Mouse (Mus musculus) megakaryocyte, embryonic 14.5 days (primary cell): ENCODE measurements at regions not wholly inside any gene's neighbourhood (a gene's known extent, or its start where the extent isn't known, plus 50 kb on each side); places are given as distances from the start of the nearest gene placed in this dataset.

ENCODE experiments used
- FLI1 ChIP-seq: IDR thresholded peaks from 2 replicates; pipeline ENCODE4 v1.6.1; 2012; ENCODE audit warnings: low read length, inconsistent platforms, mixed read lengths
- GATA1 ChIP-seq: IDR thresholded peaks from 3 replicates; pipeline ENCODE4 v1.6.1; 2012; ENCODE audit warnings: mixed read lengths, low read length, inconsistent platforms, borderline replicate concordance

- TF ChIP-seq FLI1: no peak
- no peak for TF ChIP-seq GATA1
Observed at GRCm38 (mm10) chr13:112133736-112134135, 154.5 kb upstream of the Ankrd55 start.
